Mouse (Mus musculus) megakaryocyte progenitor cell, adult 5-6 weeks (primary cell): ENCODE results near the gene Psmd14. TPM values are rescaled to one million over a fixed set of nuclear protein-coding genes. Genes with fewer than 3 reads are reported as not detected.
A peak's percentile ranks its signal among the peaks of the same experiment; 100 is the strongest.

Experiments used
- ATAC-seq: replicated peaks from 2 replicates; pipeline ENCODE4 v1.8.0; 2016; ENCODE audit warnings: mild to moderate bottlenecking, moderate TSS enrichment, inconsistent platforms; ENCODE audit not compliant: poor library complexity
- total RNA-seq, 2 experiments: library from RNA; stranded (forward) in 1 of 2; stranded (reverse) in 1 of 2; fragments of 157-497, 149-512 nt in 1 of 2; fragments of 200-1000 nt in 1 of 2; gene quantifications; 2 replicates each; pipeline versions ENCODE4 v1.2.3 to v1.2.4; 2015 to 2017

Gene Psmd14
- total RNA-seq, 2 experiments from 2014 or later: 194 to 255 TPM

DNA sequence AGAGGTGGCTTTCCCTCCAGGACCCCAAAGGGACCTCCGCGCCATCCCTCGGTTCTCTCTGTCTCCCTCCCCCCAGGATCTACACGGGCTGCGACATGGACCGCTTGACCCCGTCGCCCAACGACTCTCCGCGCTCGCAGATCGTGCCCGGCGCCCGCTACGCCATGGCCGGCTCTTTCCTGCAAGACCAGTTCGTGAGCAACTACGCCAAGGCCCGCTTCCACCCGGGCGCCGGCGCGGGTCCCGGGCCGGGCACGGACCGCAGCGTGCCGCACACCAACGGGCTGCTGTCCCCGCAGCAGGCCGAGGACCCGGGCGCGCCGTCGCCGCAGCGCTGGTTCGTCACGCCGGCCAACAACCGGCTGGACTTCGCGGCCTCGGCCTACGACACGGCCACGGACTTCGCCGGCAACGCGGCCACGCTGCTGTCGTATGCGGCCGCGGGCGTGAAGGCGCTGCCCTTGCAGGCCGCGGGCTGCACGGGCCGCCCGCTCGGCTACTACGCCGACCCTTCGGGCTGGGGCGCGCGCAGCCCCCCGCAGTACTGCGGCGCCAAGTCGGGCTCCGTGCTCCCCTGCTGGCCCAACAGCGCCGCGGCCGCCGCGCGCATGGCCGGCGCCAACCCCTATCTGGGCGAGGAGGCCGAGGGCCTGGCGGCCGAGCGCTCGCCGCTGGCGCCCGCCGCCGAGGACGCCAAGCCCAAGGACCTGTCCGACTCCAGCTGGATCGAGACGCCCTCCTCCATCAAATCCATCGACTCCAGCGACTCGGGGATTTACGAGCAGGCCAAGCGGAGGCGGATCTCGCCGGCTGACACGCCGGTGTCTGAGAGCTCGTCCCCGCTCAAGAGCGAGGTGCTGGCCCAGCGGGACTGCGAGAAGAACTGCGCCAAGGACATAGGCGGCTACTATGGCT, 100.3 kb downstream of the Psmd14 start:
- ATAC-seq: peak; percentile 18

DNA sequence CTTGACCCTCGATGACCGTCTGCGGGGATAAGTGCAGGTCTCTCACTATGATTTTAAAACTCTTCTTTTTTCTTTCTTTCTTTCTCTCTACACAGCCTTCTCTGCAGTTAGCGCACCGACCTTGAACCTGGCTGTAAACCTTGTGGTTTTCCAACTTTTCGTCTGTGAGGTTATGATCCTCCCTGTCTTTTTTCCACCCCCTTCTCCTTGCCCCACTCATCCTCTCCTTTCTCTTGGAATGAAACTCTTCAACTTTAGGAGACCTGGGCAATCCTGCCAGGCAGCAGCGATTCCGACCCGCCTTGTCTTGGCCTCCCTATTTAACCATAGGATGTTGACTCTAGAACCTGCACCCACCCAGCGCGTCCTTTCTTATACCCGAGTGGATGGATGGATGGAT, 101.0 kb downstream of the Psmd14 start:
- ATAC-seq: no peak

DNA sequence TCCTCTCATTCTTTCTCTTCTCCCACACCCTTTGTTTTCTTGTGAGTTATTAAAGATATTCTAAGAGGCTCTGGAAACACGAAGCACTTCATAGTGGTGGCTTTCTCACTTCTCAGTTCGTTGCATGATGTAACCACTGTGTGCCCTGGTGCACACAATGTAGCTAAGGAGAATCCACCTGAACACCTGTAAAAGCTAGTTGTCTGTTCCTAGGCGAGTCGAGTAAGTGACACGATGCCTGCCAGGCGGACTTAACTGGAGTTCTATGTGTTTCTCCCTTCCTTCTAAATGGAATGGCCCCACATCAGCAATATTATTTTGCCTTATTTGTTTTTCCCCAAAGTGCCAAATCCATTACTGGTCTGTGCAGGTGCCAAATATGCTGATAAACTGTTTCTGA, 101.6 kb downstream of the Psmd14 start:
- ATAC-seq: no peak

DNA sequence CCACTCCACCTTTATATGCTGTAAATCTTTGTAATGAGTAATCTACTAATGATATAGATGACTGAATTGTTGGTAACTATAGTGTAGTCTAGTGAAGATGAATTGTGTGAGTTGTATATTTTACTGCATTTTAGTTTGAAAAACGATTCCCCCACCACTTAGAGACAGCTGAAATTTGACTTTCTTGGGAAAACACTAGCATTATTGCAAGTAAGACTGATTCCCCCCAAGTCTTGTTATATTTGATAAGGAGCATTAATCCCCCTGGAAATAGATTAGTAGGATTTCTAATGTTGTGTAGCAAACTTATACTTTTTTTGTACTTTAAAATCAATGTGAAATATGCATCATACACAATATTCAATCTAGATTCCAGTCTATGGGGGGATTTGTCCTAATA, 102.0 kb downstream of the Psmd14 start:
- no peak for ATAC-seq

DNA sequence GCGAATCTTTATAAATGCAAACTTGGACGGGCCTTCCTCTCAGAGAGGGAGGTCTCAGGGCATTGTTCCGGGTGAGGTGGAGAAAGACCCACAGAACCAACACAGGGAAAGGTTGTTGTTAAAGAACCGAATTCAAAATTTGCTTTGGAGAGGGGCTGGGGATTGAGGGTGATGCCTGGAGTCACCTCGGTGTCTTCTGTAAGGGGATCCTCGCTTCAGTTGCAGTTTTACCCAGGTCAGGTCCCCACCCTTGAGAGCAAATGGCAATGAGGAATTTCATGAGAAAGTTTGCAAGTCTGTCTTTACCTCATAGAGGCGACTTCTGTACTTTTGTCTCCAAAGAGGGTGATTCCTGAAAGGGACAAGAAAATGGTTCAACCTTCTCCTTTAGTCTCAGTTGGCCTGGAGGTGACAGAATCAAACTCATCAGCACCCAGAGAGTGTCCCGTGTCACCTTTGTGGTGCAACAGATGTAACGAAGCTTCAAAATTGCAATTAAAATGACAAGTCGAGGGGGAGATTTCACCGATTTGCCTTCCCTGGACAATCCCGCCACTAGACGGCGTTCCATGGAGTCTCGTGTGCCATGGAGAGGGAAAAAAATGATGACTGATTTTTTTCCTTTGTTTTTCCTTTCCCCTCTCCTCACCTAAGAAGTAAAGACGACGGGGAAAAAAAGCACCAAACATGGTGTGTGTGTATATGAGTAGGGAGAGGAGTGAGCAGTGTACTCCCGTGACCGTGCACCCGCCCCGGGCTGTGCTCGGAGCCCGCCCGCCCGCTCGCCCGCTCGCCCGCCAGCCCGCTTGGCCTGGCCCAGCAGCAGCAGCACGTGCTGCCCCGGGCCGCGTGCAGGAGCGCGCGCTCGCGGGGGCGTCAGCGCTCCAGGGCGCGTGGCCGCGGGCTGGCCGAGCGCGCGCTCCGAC, 103.3 kb downstream of the Psmd14 start:
- ATAC-seq: peak; percentile 32

DNA sequence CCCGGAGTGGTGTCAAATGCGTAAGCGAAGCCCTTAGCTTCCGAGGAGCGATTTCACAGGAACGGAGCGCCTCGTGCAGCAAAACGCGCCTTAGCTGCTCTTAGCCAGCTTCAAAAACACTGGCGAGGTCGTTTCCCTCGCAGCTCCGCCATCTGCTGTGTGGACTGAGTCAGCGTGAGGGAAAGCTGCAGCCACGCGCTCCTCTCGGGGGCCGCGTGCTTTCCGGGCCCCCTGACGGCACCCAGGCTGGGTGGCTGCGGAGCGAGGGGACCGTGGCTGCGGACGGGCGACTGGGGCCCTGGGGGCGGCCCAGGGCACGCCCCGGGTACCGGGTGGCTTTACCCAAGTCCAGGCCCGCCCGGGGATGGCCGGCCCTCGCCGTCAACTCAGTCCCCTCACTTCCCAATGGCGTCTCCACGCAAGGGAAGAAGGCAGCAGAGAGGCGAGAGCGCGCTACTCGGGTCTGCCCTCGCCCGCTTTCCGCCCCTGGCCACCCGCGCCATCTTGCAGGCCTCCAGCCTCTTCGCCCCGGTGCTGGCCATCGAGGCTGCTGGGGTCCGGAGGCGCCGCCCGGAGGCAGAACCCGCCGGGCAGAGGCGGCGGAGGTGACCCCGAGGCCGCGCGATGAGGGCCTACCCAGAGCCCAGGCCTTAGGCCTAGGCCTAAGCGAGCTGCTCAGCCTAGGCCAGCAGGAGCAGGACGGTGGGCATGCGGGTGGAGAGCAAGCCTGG, 104.3 kb downstream of the Psmd14 start:
- 0 out of 2 replicates have a peak, but pooled peaks have one; percentile 3 for ATAC-seq

DNA sequence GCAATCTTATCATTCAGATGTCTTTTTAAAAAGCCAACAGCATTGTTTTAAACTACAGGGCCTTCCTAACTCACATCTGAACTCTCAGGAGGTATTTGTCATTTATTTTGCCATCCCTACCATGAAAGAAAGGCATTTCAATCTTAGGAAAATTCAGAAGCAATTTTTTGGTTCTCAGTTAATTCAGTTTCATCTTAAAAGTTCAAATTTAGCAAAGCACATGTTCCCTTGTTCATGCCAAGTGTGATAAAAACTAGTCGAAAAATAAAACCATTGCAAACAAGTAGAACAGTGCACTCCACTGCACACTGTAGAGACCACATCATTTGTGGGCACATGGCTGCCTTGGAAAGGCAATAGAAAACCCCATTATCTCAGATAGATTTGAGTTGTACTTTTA, 106.7 kb downstream of the Psmd14 start:
- ATAC-seq: no peak

DNA sequence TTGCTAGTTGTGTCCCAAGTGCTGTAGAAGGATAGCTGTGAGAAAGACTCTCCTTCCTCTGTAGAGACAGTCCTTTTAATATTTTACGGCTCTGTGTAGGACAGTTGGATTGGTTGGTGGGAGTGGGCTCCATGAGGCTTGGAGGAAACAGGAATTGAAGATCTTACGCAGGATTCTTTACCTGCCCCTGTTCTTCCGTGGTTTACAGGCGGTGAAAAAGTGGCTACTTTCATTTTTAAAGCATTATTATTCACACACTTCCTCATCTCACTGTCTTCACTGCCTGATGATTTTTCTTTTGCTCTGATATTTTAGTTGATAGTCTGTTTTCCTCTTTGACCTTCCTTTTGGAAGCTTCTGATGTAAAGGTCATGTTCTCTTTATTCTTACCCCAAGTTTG, 108.7 kb downstream of the Psmd14 start:
- ATAC-seq: peak; percentile 17

DNA sequence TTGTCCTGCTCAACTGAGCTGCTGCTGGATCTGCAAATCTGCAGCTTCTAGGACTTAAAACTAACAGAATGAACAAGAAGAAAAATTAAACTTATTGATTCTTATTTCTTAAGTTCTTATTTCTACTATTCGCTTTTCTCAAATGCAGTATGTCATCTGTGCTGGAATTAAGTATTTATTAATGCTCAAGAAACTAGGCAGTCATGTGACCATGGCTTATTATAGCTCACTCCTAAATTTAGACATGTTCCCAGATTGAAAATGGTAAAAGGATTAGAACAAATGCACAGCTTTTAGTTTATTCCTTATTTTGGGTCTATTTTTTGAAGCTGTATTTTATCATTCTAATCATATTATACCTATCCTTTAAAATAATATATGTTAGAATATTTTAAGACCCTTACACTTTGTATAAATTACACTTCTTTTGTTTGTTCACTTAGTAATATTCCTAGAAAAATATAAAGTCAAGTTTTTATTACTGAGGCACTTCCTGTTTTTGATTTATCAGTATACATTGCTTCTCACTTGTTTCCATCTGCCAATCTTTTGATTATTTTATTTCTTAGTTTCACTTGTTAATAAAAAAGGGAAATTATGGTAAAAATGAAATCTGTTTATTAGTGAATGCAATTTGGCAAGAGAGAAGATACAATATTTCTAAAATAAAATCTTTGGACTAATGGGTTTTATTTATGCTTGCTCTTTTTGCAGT, 112.1 kb downstream of the Psmd14 start:
- no peak for ATAC-seq

DNA sequence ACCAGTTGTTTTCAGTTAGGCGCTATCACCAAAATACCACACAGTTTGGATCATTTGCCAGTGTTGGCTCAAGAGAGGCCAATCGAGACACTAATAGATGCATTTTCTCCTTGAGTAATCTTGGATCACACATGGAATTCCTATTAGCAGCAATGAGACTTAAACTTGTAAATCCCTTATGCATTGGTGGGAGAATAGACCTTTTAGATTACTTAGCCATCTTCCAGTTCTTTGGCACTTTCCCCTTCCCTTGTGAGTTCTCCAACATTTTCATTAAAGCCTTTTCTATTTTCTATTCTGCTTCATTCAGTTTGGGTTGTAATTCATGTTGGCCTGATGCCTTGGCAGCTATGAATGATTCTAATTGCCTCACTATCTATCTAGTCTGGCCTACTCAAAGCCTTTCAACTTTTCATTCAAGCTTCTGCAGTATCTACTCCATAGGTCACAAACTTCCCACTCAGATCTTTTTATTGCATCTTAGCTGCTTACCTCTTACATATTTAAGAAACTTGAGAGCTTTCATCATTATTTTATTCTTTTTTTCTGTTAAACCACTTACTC, 125.8 kb downstream of the Psmd14 start:
- no peak for ATAC-seq

Other genes starting within 250 kb of the Psmd14 start
- gene Tank, start 133.1 kb upstream of the Psmd14 start, total RNA-seq (2015): 132 and 135 TPM in 2 replicates
- gene Tank, start 133.1 kb upstream of the Psmd14 start, total RNA-seq (2017): 84.7 and 93.1 TPM in 2 replicates
- gene Tbr1, start 91.2 kb downstream of the Psmd14 start, total RNA-seq (2015): 0.42 and 0.59 TPM in 2 replicates
- not detected in 2 replicates for gene Tbr1, start 91.2 kb downstream of the Psmd14 start, total RNA-seq (2017)